Mouse (Mus musculus): ENCODE results near the gene Lin9.
"Not testable (repeated sequence)": the region's sequence is repeated elsewhere in the genome, so short reads cannot be mapped to it uniquely, and the experiment has no call there.

Lin9 gene

DNA sequence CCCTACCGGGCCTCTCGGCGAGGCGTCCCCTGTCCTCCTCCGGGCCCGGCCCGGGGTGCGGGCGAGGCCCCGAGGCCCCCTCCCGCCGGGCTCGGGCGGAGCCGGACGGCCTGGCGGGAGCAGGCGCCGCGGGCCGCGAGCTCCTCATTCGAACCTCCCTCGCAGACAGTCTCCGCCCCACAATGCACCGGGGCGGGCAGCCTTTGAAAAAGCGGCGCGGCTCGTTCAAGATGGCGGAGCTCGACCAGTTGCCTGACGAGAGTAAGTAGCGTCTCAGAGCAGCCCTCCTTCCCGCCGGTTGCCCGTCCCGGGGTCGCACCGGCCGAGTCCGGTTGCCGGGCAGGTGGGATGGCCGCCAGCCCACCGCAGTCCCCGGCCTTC, at the start of gene Lin9:
Gene Lin9, plus strand, starts transcription at position 14 of the 381 bp plus-strand sequence.
- DNase-seq (ENCODE audit: extremely low spot score, low read depth, low spot score), result peak; percentile 44

DNA sequence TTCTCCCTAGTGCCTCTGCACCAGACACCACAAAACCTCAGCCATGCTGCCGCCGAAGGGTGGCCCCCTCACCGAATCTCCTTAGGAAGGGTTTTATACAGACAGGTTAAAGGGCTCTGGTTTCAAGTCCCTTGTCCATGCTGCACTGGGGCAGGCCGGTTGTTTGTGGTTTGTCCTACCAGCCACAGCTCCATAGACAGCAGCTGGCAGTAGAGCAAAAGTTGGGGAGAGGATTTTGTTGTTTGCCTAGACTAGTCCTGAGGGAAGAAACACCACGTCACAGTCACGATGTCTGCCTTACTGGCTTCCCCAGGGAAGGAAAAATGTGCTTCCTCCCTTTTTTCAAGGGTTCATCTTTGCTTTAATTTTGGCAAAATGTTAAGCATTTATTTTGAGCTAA, 40.4 kb upstream of the Lin9 start:
- no peak for DNase-seq (ENCODE audit: extremely low spot score, low read depth, low spot score)

DNA sequence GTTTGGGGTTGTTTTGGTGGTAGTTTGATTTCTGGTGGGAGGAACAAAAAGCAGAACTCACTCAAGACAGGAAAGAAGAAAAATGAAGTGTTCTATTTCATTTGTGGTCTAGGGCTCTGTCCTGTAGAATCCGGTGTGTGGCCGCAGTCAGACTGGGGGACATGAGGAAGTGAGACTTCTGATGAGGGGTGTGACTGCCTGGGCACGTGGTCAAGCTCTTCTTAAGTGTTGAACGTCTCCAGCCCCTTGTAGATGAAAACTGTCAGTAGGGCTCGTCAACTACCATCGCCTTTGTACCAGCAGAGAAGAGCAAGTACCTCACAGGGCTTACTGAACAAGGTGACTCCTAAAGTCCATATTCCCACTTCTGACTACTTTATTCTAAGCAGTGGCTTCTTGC, 39.1 kb upstream of the Lin9 start:
- no peak for DNase-seq (ENCODE audit: extremely low spot score, low read depth, low spot score)

GRCm38 (mm10) chr1:180604579-180604978, 36.4 kb upstream of the Lin9 start:
- DNase-seq (ENCODE audit: extremely low spot score, low read depth, low spot score), result no peak

GRCm38 (mm10) chr1:180606106-180606505, 34.8 kb upstream of the Lin9 start:
- DNase-seq (ENCODE audit: extremely low spot score, low read depth, low spot score), result no peak

GRCm38 (mm10) chr1:180606796-180607577, 34.0 kb upstream of the Lin9 start:
- DNase-seq (ENCODE audit: extremely low spot score, low read depth, low spot score), result no peak

GRCm38 (mm10) chr1:180607578-180607879, 33.4 kb upstream of the Lin9 start:
- no peak for DNase-seq (ENCODE audit: extremely low spot score, low read depth, low spot score)

GRCm38 (mm10) chr1:180611842-180612241, 29.1 kb upstream of the Lin9 start:
- DNase-seq (ENCODE audit: extremely low spot score, low read depth, low spot score), result not testable (repeated sequence)

DNA sequence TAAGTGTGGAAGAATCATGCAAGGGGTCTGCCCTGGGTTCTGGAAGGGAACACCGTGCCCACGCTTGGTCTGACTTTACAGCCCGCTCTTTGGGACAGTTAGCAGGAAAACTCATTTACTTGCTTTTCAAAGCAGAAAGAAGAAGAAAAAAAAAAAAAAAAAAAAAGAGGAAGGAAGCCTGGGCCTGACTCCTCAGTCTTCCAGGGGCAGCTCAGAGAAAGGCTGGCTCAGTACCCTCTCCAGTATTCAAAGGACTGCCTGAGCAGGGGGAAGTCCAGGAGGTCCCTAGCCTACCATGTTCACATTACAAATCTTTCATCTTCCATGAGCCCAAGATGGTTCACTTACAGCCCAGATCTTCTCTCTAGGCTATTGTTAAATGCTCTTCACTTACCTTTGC, 24.2 kb upstream of the Lin9 start:
- no peak for DNase-seq (ENCODE audit: extremely low spot score, low read depth, low spot score)

- DNase-seq (ENCODE audit: extremely low spot score, low read depth, low spot score), result no peak
Measured at GRCm38 (mm10) chr1:180622389-180622788, 18.6 kb upstream of the Lin9 start.

GRCm38 (mm10) chr1:180623911-180624310, 17.0 kb upstream of the Lin9 start:
- no peak for DNase-seq (ENCODE audit: extremely low spot score, low read depth, low spot score)

DNA sequence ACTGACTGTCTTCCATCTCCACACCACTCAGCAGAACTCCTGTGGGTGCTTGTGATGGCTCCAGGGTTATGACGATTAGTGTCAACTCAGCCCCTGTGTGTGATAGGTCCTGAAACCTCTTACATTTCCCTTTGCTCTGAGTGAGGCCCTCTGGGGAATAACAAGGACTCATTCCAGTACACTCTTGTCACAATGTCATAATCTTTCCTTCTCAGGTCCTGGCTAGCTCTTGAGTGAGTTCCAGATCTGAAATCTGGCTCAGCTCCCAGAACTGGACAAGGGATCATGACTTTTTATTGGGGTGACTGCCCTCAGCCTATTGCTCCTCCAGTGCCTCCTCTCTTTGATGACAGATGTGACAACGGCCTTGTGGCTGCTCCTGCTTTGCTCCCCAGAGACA, 14.8 kb upstream of the Lin9 start:
- DNase-seq (ENCODE audit: extremely low spot score, low read depth, low spot score), result no peak

- DNase-seq (ENCODE audit: extremely low spot score, low read depth, low spot score), result not testable (repeated sequence)
Measured at GRCm38 (mm10) chr1:180637796-180638195, 3.2 kb upstream of the Lin9 start.

GRCm38 (mm10) chr1:180639416-180640401, 1.2 kb upstream of the Lin9 start:
- DNase-seq (ENCODE audit: extremely low spot score, low read depth, low spot score), result no peak

DNA sequence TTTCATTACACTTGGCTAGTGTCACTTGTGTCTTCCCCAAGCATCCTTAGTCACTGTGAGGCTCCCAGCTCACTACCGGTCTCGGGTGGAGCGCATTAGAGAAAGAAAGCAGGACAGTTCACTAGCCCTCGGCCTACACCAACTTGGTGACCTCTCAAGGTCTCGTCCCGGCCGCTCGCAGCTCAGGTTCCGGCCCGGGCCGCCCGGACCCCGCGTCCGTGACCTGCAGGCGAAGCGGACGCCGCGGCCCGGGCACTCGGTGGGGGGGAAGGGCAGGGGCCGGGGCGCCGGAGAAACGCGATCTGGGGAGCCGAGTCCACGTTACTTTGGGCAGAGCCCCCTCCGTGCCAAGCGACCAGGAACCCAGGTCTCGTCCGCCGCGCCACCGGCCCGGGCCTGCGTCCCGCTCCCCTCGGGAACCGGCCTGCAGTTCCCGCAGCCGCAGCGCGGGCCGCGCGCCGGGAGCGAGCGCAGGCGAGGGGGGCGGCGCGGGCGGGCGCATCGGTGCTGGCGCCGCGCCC, 285 bp upstream of the Lin9 start:
- DNase-seq (ENCODE audit: extremely low spot score, low read depth, low spot score), result no peak

GRCm38 (mm10) chr1:180641518-180642227, 723 bp downstream of the Lin9 start:
- no peak for DNase-seq (ENCODE audit: extremely low spot score, low read depth, low spot score)

DNA sequence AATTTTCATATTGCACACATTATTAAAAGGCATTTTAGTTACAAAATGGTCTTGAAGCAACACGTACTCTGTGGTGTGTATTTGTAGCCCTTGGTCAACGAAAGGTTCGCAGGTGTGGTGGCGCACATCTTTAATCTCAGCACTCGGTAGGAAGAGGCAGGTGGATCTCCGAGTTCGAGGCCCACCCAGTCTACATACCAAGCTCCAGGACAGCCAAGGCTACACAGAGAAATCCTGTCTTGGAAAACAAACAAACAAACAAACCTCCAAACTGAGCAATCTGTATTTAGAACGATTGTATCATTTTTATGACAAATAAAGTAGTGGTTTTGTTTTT, 1.2 kb downstream of the Lin9 start:
- no peak for DNase-seq (ENCODE audit: extremely low spot score, low read depth, low spot score)

DNA sequence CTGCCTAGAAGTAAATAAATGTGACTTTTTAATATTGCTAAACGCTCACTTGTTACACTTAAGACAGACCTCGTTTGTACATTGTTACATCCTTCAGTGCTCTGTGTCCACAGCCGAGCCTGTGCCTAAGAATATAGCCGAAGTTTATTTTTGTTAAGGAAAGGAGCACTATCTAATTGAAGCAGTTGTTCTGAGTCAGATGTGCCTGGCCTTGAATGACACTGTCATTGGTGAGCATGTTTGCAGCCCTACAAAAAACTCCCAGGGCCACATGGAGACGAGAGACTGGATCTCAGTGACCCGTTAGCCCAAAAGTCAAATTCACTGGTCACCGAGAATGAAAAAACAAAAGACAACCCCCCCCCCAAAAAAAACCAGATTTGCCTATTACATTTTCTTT, 50.3 kb downstream of the Lin9 start:
- DNase-seq (ENCODE audit: extremely low spot score, low read depth, low spot score), result no peak

DNA sequence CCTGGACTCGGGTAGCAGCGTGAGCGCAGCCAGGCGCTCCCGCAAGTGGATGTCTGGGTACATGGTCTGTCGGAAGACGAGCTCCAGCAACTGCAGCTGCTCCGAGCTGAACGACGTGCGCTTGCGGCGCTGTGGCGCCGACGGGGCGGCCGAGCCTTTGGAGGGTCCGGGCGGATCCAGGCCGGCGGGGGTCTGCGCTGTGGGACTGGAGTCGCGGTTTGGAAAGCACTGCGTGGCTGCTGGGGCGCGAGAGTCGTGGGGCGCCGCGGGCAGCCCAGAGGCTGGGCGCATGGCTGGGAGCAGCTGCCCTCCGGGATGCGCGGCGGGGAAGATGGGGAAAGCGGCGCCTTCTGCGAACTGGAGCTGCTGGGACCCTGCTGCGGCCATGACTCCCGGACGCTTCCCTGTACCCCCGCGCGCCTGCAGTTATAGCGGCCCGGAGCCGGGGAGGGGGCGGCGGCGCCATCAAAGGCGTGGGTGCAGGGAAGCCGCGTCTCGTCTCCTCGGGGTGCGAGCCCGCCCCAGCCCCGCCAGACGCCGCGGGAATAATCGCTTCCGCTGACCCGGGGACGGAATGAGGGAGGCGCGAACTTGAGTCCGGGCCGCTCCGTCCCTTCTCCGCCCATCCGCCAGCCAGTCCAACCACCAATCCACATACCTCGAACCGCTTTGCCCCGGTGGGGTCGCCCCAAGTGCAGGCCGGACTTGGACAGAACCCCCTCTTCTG, 55.8 kb downstream of the Lin9 start, which contains the start of gene Mixl1:
Gene Mixl1, minus strand, starts transcription at position 409 of the 727 bp plus-strand sequence.
- no peak for DNase-seq (ENCODE audit: extremely low spot score, low read depth, low spot score)

- no peak for DNase-seq (ENCODE audit: extremely low spot score, low read depth, low spot score)
Measured at GRCm38 (mm10) chr1:180698063-180698462, 57.1 kb downstream of the Lin9 start.

GRCm38 (mm10) chr1:180703400-180703799, 62.5 kb downstream of the Lin9 start:
- no peak for DNase-seq (ENCODE audit: extremely low spot score, low read depth, low spot score)

Measured in hindlimb bud, embryonic 11.5 days (tissue).